Mouse (Mus musculus) MEL (cell line): ENCODE data around the gene Gas2. TPM values are rescaled to one million over a fixed set of nuclear protein-coding genes. Genes with fewer than 3 reads are reported as not detected.

Experiments used
- DNase-seq: peaks from one replicate; pipeline ENCODE4 v3.0.0; 2011; ENCODE audit warnings: low read depth, low spot score
- H3K27ac ChIP-seq: 2 replicates; pipeline ENCODE4 v1.5.1; 2012; ENCODE audit warnings: low read depth, mild to moderate bottlenecking, control low read depth, low read length, moderate library complexity; ENCODE audit not compliant: control insufficient read depth
- H3K27me3 ChIP-seq, 2 experiments: fragments of 150-350 bp in 1 of 2; sonication (generic) in 1 of 2; 2 replicates each; pipeline ENCODE4 v1.6.1; 2012; ENCODE audit warnings: low read length in 2 of 2, mild to moderate bottlenecking in 2 of 2, improper control_type of control experiment in 1 of 2, moderate library complexity in 1 of 2; ENCODE audit not compliant: insufficient read depth in 2 of 2, control insufficient read depth in 1 of 2
- H3K36me3 ChIP-seq, 2 experiments: 2 replicates each; pipeline ENCODE4 v1.6.1; 2012 to 2014; ENCODE audit warnings: low read length in 2 of 2, improper control_type of control experiment in 1 of 2, inconsistent platforms in 1 of 2, mild to moderate bottlenecking in 1 of 2; ENCODE audit not compliant: insufficient read depth in 2 of 2, control insufficient read depth in 1 of 2
- H3K4me1 ChIP-seq, 2 experiments: fragments of 150-350 bp in 1 of 2; sonication (generic) in 1 of 2; 2 replicates each; pipeline ENCODE4 v1.6.1; 2012; ENCODE audit warnings: low read length in 2 of 2, improper control_type of control experiment in 1 of 2, mild to moderate bottlenecking in 1 of 2; ENCODE audit not compliant: insufficient read depth in 2 of 2, control insufficient read depth in 1 of 2
- H3K4me3 ChIP-seq, 2 experiments: fragments of 150-350 bp in 1 of 2; sonication (generic) in 1 of 2; 2 replicates each; pipeline ENCODE4 v1.5.1; 2012; ENCODE audit warnings: low read depth in 2 of 2, low read length in 2 of 2, mild to moderate bottlenecking in 2 of 2, moderate library complexity in 2 of 2, control low read depth in 1 of 2, improper control_type of control experiment in 1 of 2; ENCODE audit not compliant: control insufficient read depth in 1 of 2, insufficient read depth in 1 of 2
- H3K79me2 ChIP-seq: 2 replicates; pipeline ENCODE4 v1.6.1; 2012; ENCODE audit warnings: mild to moderate bottlenecking, low read length, moderate library complexity; ENCODE audit not compliant: control insufficient read depth, poor library complexity, insufficient read depth
- H3K9ac ChIP-seq: 2 replicates; pipeline ENCODE4 v1.6.1; 2012; ENCODE audit warnings: low read depth, mild to moderate bottlenecking, control low read depth, low read length, moderate library complexity; ENCODE audit not compliant: control insufficient read depth, poor library complexity, severe bottlenecking
- H3K9me3 ChIP-seq: fragments of 150-350 bp; sonication (generic); replicated peaks from 2 replicates; pipeline ENCODE4 v1.6.1; 2012; ENCODE audit warnings: mild to moderate bottlenecking, low read length, improper control_type of control experiment, moderate library complexity; ENCODE audit not compliant: insufficient read depth
- BHLHE40 ChIP-seq: IDR thresholded peaks from 2 replicates; pipeline ENCODE4 v1.6.1; 2012; ENCODE audit warnings: low read depth, mild to moderate bottlenecking, inconsistent platforms, low read length, improper control_type of control experiment, borderline replicate concordance
- EP300 ChIP-seq, 2 experiments: IDR thresholded peaks; 2 replicates each; pipeline ENCODE4 v1.6.1; 2011; ENCODE audit warnings: improper control_type of control experiment in 2 of 2, low read length in 2 of 2, low read depth in 1 of 2, mild to moderate bottlenecking in 1 of 2
- ETS1 ChIP-seq: IDR thresholded peaks from 2 replicates; pipeline ENCODE4 v1.6.1; 2012; ENCODE audit warnings: low read depth, mild to moderate bottlenecking, inconsistent platforms, low read length, improper control_type of control experiment, moderate library complexity
- GABPA ChIP-seq: IDR thresholded peaks from 2 replicates; pipeline ENCODE4 v1.6.1; 2012; ENCODE audit warnings: low read depth, mild to moderate bottlenecking, inconsistent platforms, low read length, improper control_type of control experiment, moderate library complexity
- HCFC1 ChIP-seq: IDR thresholded peaks from 2 replicates; pipeline ENCODE4 v1.6.1; 2012; ENCODE audit warnings: low read depth, mild to moderate bottlenecking, inconsistent platforms, low read length, improper control_type of control experiment, moderate library complexity
- JUND ChIP-seq: IDR thresholded peaks from 2 replicates; pipeline ENCODE4 v1.6.1; 2011; ENCODE audit warnings: low read depth, mild to moderate bottlenecking, improper control_type of control experiment, low read length
- KAT2A ChIP-seq: conservative IDR thresholded peaks from 2 replicates; pipeline ENCODE4 v1.6.1; 2012; ENCODE audit warnings: low read depth, low read length, improper control_type of control experiment, inconsistent platforms
- MAFK ChIP-seq: IDR thresholded peaks from 2 replicates; pipeline ENCODE4 v1.6.1; 2011; ENCODE audit warnings: low read depth, mild to moderate bottlenecking, low read length, improper control_type of control experiment, borderline replicate concordance
- MAX ChIP-seq: IDR thresholded peaks from 2 replicates; pipeline ENCODE4 v1.6.1; 2011; ENCODE audit warnings: low read length, improper control_type of control experiment
- MAZ ChIP-seq: IDR thresholded peaks from 2 replicates; pipeline ENCODE4 v1.6.1; 2012; ENCODE audit warnings: low read depth, mild to moderate bottlenecking, inconsistent platforms, low read length, improper control_type of control experiment
- MXI1 ChIP-seq: IDR thresholded peaks from 2 replicates; pipeline ENCODE4 v1.6.1; 2011; ENCODE audit warnings: mild to moderate bottlenecking, low read depth, low read length, improper control_type of control experiment
- MYC ChIP-seq: IDR thresholded peaks from 2 replicates; pipeline ENCODE4 v1.6.1; 2011; ENCODE audit warnings: low read depth, mild to moderate bottlenecking, low read length, improper control_type of control experiment, moderate library complexity
- NELFE ChIP-seq: IDR thresholded peaks from 2 replicates; pipeline ENCODE4 v1.6.1; 2011; ENCODE audit warnings: low read depth, low read length, improper control_type of control experiment
- NRF1 ChIP-seq: IDR thresholded peaks from 2 replicates; pipeline ENCODE4 v1.6.1; 2014; ENCODE audit warnings: low read depth, mild to moderate bottlenecking, inconsistent platforms, low read length, improper control_type of control experiment, moderate library complexity; ENCODE audit not compliant: poor library complexity, insufficient read depth, severe bottlenecking
- POLR2A ChIP-seq, 2 experiments: IDR thresholded peaks; 2 replicates each; pipeline ENCODE4 v1.6.1; 2011 to 2012; ENCODE audit warnings: low read length in 2 of 2, mild to moderate bottlenecking in 2 of 2, control low read depth in 1 of 2, improper control_type of control experiment in 1 of 2, low read depth in 1 of 2, moderate library complexity in 1 of 2; ENCODE audit not compliant: control insufficient read depth in 1 of 2, insufficient read depth in 1 of 2, poor library complexity in 1 of 2
- POLR2AphosphoS5 ChIP-seq: IDR thresholded peaks from 2 replicates; pipeline ENCODE4 v1.6.1; 2012; ENCODE audit warnings: low read depth, borderline replicate concordance, mild to moderate bottlenecking, inconsistent platforms, low read length, moderate library complexity, mixed read lengths
- RAD21 ChIP-seq: IDR thresholded peaks from 2 replicates; pipeline ENCODE4 v1.6.1; 2011; ENCODE audit warnings: mild to moderate bottlenecking, low read depth, low read length, improper control_type of control experiment
- RCOR1 ChIP-seq: IDR thresholded peaks from 2 replicates; pipeline ENCODE4 v1.6.1; 2012; ENCODE audit warnings: low read depth, mild to moderate bottlenecking, inconsistent platforms, low read length, improper control_type of control experiment
- SIN3A ChIP-seq: IDR thresholded peaks from 2 replicates; pipeline ENCODE4 v1.6.1; 2012; ENCODE audit warnings: low read length, improper control_type of control experiment, inconsistent platforms
- TBP ChIP-seq: IDR thresholded peaks from 2 replicates; pipeline ENCODE4 v1.8.0; 2011; ENCODE audit warnings: low read depth, low read length, improper control_type of control experiment
- TCF12 ChIP-seq: IDR thresholded peaks from 2 replicates; pipeline ENCODE4 v1.6.1; 2014; ENCODE audit warnings: low read depth, mild to moderate bottlenecking, inconsistent platforms, low read length, improper control_type of control experiment, moderate library complexity
- USF1 ChIP-seq: IDR thresholded peaks from 2 replicates; pipeline ENCODE4 v1.6.1; 2014; ENCODE audit warnings: low read depth, mild to moderate bottlenecking, inconsistent platforms, low read length, improper control_type of control experiment, moderate library complexity
- ZKSCAN1 ChIP-seq: IDR thresholded peaks from 2 replicates; pipeline ENCODE4 v1.6.1; 2012; ENCODE audit warnings: low read depth, mild to moderate bottlenecking, inconsistent platforms, low read length, improper control_type of control experiment, moderate library complexity
- ZNF384 ChIP-seq: IDR thresholded peaks from 2 replicates; pipeline ENCODE4 v1.6.1; 2012; ENCODE audit warnings: low read depth, mild to moderate bottlenecking, inconsistent platforms, low read length, improper control_type of control experiment
- polyA plus RNA-seq, 2 experiments: library from polyadenylated mRNA; stranded (reverse) in 1 of 2; unstranded in 1 of 2; fragments of >175 nt in 1 of 2; fragments of >200 nt in 1 of 2; gene quantifications; 2 replicates each; pipeline versions ENCODE4 v1.2.1 to v1.2.4; 2012; ENCODE audit warnings: low replicate concordance in 2 of 2, low read depth in 1 of 2; ENCODE audit not compliant: insufficient read length in 2 of 2, insufficient read depth in 1 of 2, missing spikeins in 1 of 2
- total RNA-seq: library from RNA; depleted of rRNA; stranded (reverse); fragments of 300-350 nt; gene quantifications from 2 replicates; pipeline ENCODE4 v1.2.3, GENCODE M21; 2012

The Gas2 gene
- total and polyA plus RNA-seq, 3 experiments: 10.8 to 21.2 TPM; not detected in 1

- TF ChIP-seq GABPA (no peak), JUND (no peak), USF1 (no peak), MAX (no peak), EP300 (IDR thresholded peaks at IDR 0.05; ENCODE audit: low read depth in 1 of 2, low read length in 2 of 2) (no peak), HCFC1 (no peak), RAD21 (no peak), MAZ (no peak), TCF12 (no peak), ETS1 (no peak), POLR2AphosphoS5 (no peak), KAT2A (no peak), ZKSCAN1 (no peak), POLR2A (IDR thresholded peaks at IDR 0.05; ENCODE audit: control insufficient read depth in 1 of 2, insufficient read depth in 1 of 2, low read depth in 1 of 2, low read length in 2 of 2, poor library complexity in 1 of 2) (no peak), RCOR1 (no peak), TBP (no peak), NRF1 (no peak), ZNF384 (no peak), MYC (no peak), MXI1 (no peak)
- TF ChIP-seq, all 39 proteins: peak for 0
- H3K27me3 ChIP-seq: no peaks in the 10 kb centered on the region
- no peaks in the 10 kb centered on the region for H3K79me2 ChIP-seq
- H3K9ac ChIP-seq: no peak overlapping the region
- H3K4me3 ChIP-seq: no peak overlapping the region
- no peak overlapping the region for H3K27ac ChIP-seq
- peaks cover 0 to 9% of the 10 kb centered on the region in 2 experiments; a peak in 3 of 4 replicates for H3K36me3 ChIP-seq
- H3K4me1 ChIP-seq: peaks cover 5% of the 10 kb centered on the region in 2 experiments
- H3K9me3 ChIP-seq: no peaks in the 10 kb centered on the region
- DNase-seq: no peak
Observed at GRCm38 (mm10) chr7:51889601-51890000, 27.8 kb downstream of the Gas2 start.

GRCm38 (mm10) chr7:51892224-51892965, 30.6 kb downstream of the Gas2 start:
- H3K36me3 ChIP-seq: peaks cover 0 to 9% of the 10 kb centered on the region in 2 experiments; a peak in 2 of 4 replicates
- peak; percentile 71 for DNase-seq
- no peaks in the 10 kb centered on the region for H3K27me3 ChIP-seq
- peak overlapping the region; percentile 36 for H3K27ac ChIP-seq
- no peak overlapping the region for H3K9ac ChIP-seq
- TF ChIP-seq ETS1 (peak; percentile 53), EP300 (IDR thresholded peaks at IDR 0.05; ENCODE audit: low read depth in 1 of 2, low read length in 2 of 2) (peak in 1 of 2 experiments; percentile 38; a peak in 2 of 4 replicates), JUND (0 out of 2 replicates have a peak, but pooled peaks have one; percentile 51), MAFK (no peak), SIN3A (no peak), NRF1 (no peak), BHLHE40 (no peak), NELFE (no peak), MAZ (no peak)
- TF ChIP-seq, all 39 proteins: peak for 3
- Histone ChIP-seq H3K9me3 (no peaks in the 10 kb centered on the region), H3K4me1 (peaks cover 5% of the 10 kb centered on the region in 2 experiments), H3K4me3 (no peak overlapping the region), H3K79me2 (no peaks in the 10 kb centered on the region)
